Mouse (Mus musculus) limb, embryonic 11.5 days (tissue): Measurements from ENCODE around the gene Nrxn2. TPM values are rescaled to one million over a fixed set of nuclear protein-coding genes. Genes with fewer than 3 reads are reported as not detected.

ENCODE experiments used
- ATAC-seq: fragments of 200-750 bp; cut with Nextera tagmentation; 2 replicates; pipeline ENCODE4 v1.8.0; 2017; ENCODE audit warnings: low read depth; ENCODE audit not compliant: insufficient number of reproducible peaks, low FRiP score, low TSS enrichment
- DNase-seq: peaks from one replicate; pipeline ENCODE4 v3.0.0-alpha.2; 2015; ENCODE audit warnings: low spot score
- H3K27ac ChIP-seq: fragments of 300-500 bp; sonication (generic); replicated peaks from 2 replicates; pipeline ENCODE4 v1.5.1; 2014; ENCODE audit warnings: low read depth, mild to moderate bottlenecking, low read length
- H3K27me3 ChIP-seq: fragments of 300-500 bp; sonication (generic); 2 replicates; pipeline ENCODE4 v1.6.1; 2014; ENCODE audit warnings: mild to moderate bottlenecking, low read length, mixed read lengths; ENCODE audit not compliant: control insufficient read depth, insufficient read depth
- H3K36me3 ChIP-seq: fragments of 300-500 bp; sonication (generic); 2 replicates; pipeline ENCODE4 v1.6.1; 2014; ENCODE audit warnings: mild to moderate bottlenecking, low read length, moderate library complexity, mixed read lengths; ENCODE audit not compliant: control insufficient read depth, insufficient read depth
- H3K4me1 ChIP-seq: fragments of 300-500 bp; sonication (generic); 2 replicates; pipeline ENCODE4 v1.6.1; 2014; ENCODE audit warnings: low read length, mixed read lengths; ENCODE audit not compliant: control insufficient read depth, insufficient read depth
- H3K4me2 ChIP-seq: fragments of 300-500 bp; sonication (generic); 2 replicates; pipeline ENCODE4 v1.6.1; 2014; ENCODE audit warnings: low read depth, mild to moderate bottlenecking, moderate library complexity; ENCODE audit not compliant: severe bottlenecking
- H3K4me3 ChIP-seq: fragments of 300-500 bp; sonication (generic); 2 replicates; pipeline ENCODE4 v1.5.1; 2014; ENCODE audit warnings: low read depth, low read length
- H3K9ac ChIP-seq: fragments of 300-500 bp; sonication (generic); 2 replicates; pipeline ENCODE4 v1.6.1; 2014; ENCODE audit warnings: mild to moderate bottlenecking, low read length
- H3K9me3 ChIP-seq: fragments of 300-500 bp; sonication (generic); 2 replicates; pipeline ENCODE4 v1.6.1; 2016; ENCODE audit warnings: low read length; ENCODE audit not compliant: control insufficient read depth
- WGBS: fragments of 180-500 bp; shearing (Covaris S2); extraction: QIAGEN DNeasy Blood & Tissue Kit; methylation state at CpG from one replicate; pipeline ENCODE4 v1.1.7; 2014; 5-methylcytosine and 5-hydroxymethylcytosine counted together
- polyA plus RNA-seq: library from polyadenylated mRNA; unstranded; fragments of >200 nt; fragmentation: Nextera tagmentation; extraction: Ambion mirVana; gene quantifications from 2 replicates; pipeline ENCODE4 v1.2.1, GENCODE M21; 2014

The Nrxn2 gene
- polyA plus RNA-seq, 1 experiment from 2014 or later = 1.1 TPM

GRCm38 (mm10) chr19:6385821-6386220, 32.7 kb upstream of the Nrxn2 start:
- H3K4me2 ChIP-seq = no peak overlapping the region
- no peak for DNase-seq
- no peaks in the 10 kb centered on the region for H3K36me3 ChIP-seq
- ATAC-seq = no peak
- H3K9me3 ChIP-seq = no peaks in the 10 kb centered on the region
- no peak overlapping the region for H3K9ac ChIP-seq
- H3K4me1 ChIP-seq = peaks cover 23% of the 10 kb centered on the region
- no peaks in the 10 kb centered on the region for H3K27me3 ChIP-seq
- H3K27ac ChIP-seq = no peak overlapping the region
- 78% methylated on average over 7 of the region's 7 CpGs for WGBS
- no peak overlapping the region for H3K4me3 ChIP-seq

DNA sequence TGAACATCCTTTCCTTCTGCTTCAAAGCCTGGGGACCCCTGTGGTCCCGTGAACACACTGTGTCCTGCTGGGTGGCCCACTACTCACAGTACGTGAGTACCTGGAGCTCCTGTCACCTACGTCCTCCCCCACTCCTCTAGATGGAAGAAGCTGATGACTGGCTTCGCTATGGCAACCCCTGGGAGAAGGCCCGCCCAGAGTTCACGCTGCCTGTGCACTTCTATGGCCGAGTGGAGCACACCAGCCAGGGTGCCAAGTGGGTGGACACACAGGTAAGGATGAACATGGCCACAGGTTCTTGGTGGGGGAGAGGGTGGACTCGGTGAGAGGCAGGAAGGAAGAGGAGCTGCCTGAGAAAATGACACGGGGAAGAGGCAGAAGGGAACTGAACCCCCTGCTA, 32.3 kb upstream of the Nrxn2 start:
- H3K9ac ChIP-seq = no peak overlapping the region
- H3K27me3 ChIP-seq = no peaks in the 10 kb centered on the region
- H3K4me3 ChIP-seq = no peak overlapping the region
- H3K36me3 ChIP-seq = no peaks in the 10 kb centered on the region
- ATAC-seq = no peak
- peaks cover 23% of the 10 kb centered on the region for H3K4me1 ChIP-seq
- DNase-seq = no peak
- no peak overlapping the region for H3K4me2 ChIP-seq
- 61% methylated on average over 9 of the region's 9 CpGs for WGBS
- no peak overlapping the region for H3K27ac ChIP-seq
- no peaks in the 10 kb centered on the region for H3K9me3 ChIP-seq

GRCm38 (mm10) chr19:6388006-6388405, 30.5 kb upstream of the Nrxn2 start:
- Histone ChIP-seq H3K9ac (no peak overlapping the region), H3K4me3 (no peak overlapping the region), H3K36me3 (no peaks in the 10 kb centered on the region), H3K27me3 (no peaks in the 10 kb centered on the region), H3K27ac (no peak overlapping the region), H3K9me3 (no peaks in the 10 kb centered on the region), H3K4me1 (peaks cover 23% of the 10 kb centered on the region), H3K4me2 (no peak overlapping the region)
- DNase-seq (no peak), ATAC-seq (no peak)
- 82% methylated on average over 13 of the region's 13 CpGs for WGBS

- Histone ChIP-seq H3K4me1 (peaks cover 9% of the 10 kb centered on the region), H3K27me3 (no peaks in the 10 kb centered on the region), H3K27ac (no peak overlapping the region), H3K9ac (no peak overlapping the region; the same call in 1 of the 2 replicates), H3K36me3 (no peaks in the 10 kb centered on the region), H3K4me3 (peak overlapping the region; percentile 27), H3K9me3 (no peaks in the 10 kb centered on the region), H3K4me2 (peak overlapping the region; percentile 68)
- DNase-seq = peak; percentile 63
- ATAC-seq = 0 out of 2 replicates have a peak, but pooled peaks have one; percentile 23
- WGBS = 3% methylated on average over 16 of the region's 16 CpGs
These were observed 28.7 kb upstream of the Nrxn2 start for GRCm38 (mm10) chr19:6389803-6390202.

GRCm38 (mm10) chr19:6390251-6390650, 28.3 kb upstream of the Nrxn2 start:
- DNase-seq = no peak
- H3K27me3 ChIP-seq = no peaks in the 10 kb centered on the region
- no peak overlapping the region for H3K27ac ChIP-seq
- H3K36me3 ChIP-seq = no peaks in the 10 kb centered on the region
- WGBS = 53% methylated on average over 6 of the region's 6 CpGs
- H3K9me3 ChIP-seq = no peaks in the 10 kb centered on the region
- no peak overlapping the region for H3K4me3 ChIP-seq
- no peak for ATAC-seq
- no peak overlapping the region for H3K9ac ChIP-seq
- H3K4me1 ChIP-seq = peaks cover 9% of the 10 kb centered on the region
- no peak overlapping the region; the same call in 1 of the 2 replicates for H3K4me2 ChIP-seq

DNA sequence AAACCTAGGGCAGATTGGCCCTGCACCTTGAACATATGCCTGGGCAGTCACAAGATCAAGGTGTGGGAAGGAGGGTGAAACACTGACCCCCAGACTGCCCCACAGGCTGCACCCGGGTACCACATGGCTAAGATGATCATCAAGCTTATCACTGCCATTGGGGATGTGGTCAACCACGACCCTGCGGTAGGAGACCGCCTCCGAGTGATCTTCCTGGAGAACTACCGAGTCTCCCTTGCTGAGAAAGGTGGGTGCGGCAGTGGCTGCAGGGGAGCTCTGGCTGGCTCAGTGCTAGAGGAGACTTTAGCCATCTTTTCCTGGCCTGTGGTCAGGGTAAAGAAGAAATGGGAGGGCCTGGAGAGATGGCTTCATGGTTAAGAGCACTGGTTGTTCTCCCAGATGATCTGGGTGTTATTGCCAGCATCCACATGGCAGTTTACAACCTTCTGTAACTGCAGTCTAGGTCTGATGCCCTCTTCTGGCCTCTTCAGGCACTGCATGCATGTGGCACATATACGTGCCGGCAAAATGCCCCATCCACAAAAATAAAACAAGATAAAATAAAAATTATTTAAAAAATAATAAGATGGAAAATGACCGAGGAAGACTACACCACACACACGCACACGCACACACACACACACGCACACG, 25.7 kb upstream of the Nrxn2 start:
- 92% methylated on average over 14 of the region's 14 CpGs for WGBS
- peaks cover 9% of the 10 kb centered on the region for H3K4me1 ChIP-seq
- no peak for ATAC-seq

DNA sequence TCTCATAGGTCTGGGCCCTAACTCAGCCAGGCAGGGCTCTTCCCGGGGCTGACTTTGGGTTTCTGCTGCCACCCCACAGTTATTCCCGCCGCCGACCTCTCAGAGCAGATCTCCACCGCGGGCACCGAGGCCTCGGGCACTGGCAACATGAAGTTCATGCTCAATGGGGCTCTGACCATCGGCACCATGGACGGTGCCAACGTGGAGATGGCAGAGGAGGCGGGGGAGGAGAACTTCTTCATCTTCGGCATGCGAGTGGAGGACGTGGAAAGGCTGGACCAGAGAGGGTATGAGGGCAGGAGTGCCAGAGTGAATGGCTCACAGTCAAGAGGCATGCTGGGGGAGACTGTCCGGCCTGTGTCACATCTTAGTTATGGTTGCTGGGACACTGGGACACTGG, 24.9 kb upstream of the Nrxn2 start:
- Histone ChIP-seq H3K9ac (no peak overlapping the region), H3K27ac (no peak overlapping the region), H3K4me3 (no peak overlapping the region), H3K4me1 (peaks cover 9% of the 10 kb centered on the region), H3K9me3 (no peaks in the 10 kb centered on the region), H3K4me2 (no peak overlapping the region), H3K36me3 (no peaks in the 10 kb centered on the region), H3K27me3 (peaks cover 11% of the 10 kb centered on the region)
- no peak for ATAC-seq
- DNase-seq = no peak
- WGBS = 88% methylated on average over 16 of the region's 16 CpGs

More for the DNA sequence above, 25.7 kb upstream of the Nrxn2 start:
- Histone ChIP-seq H3K9me3 (no peaks in the 10 kb centered on the region), H3K27me3 (peaks cover 4% of the 10 kb centered on the region), H3K27ac (no peak overlapping the region), H3K4me3 (no peak overlapping the region), H3K36me3 (no peaks in the 10 kb centered on the region), H3K4me2 (no peak overlapping the region), H3K9ac (no peak overlapping the region)
- no peak for DNase-seq

DNA sequence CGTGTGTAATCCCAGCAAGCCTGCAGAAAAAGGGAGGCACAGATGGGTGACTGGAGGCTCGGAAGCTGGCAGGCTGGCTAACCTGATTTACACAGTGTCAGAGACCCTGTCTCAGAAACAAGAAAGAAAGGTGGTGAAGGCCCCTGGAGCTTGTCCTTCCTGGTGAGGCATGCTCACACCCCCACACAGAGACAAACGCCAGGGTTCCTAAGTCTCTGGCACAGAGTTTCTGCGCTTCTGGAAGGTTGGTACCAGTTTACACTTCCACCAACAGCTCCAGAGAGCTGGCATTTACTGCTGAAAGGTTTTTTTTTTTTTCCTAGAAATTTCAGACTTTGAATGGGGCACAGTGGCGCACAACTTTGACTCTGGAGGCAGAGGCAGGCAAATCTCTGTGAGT, 22.3 kb upstream of the Nrxn2 start:
- DNase-seq (no peak), ATAC-seq (no peak)
- no peak overlapping the region for H3K9ac ChIP-seq
- H3K4me1 ChIP-seq = peaks cover 8% of the 10 kb centered on the region
- no peak overlapping the region for H3K4me2 ChIP-seq
- H3K4me3 ChIP-seq = no peak overlapping the region
- 84% methylated on average over 5 of the region's 5 CpGs for WGBS
- H3K27me3 ChIP-seq = peaks cover 35% of the 10 kb centered on the region
- H3K36me3 ChIP-seq = no peaks in the 10 kb centered on the region
- no peaks in the 10 kb centered on the region for H3K9me3 ChIP-seq
- no peak overlapping the region for H3K27ac ChIP-seq
